In genomic region chr19:3322261-3322969, GRCm38 (mm10) we compare ENCODE assay signal across 8 mouse cellular contexts. TPM values are rescaled to one million over a fixed set of nuclear protein-coding genes. Genes with fewer than 3 reads are reported as not detected.
DNase-seq lines count a peak whose midpoint lies in the region; ATAC-seq lines count a peak whose summit lies in the region.

TSS of gene Cpt1a (plus strand) at chr19:3322334.

- H3K4me1 ChIP-seq in intestine, embryonic 15.5 days (replicated peaks) = peaks cover 48% of the 10 kb centered on the region
- H3K4me1 ChIP-seq in limb, embryonic 10.5 days = peaks cover 47% of the 10 kb centered on the region
- H3K4me1 ChIP-seq in midbrain, embryonic 11.5 days (ENCODE audit: control insufficient read depth, insufficient read depth, low read length) = peaks cover 19% of the 10 kb centered on the region

- peak within 1 kb of the TSS; percentile 63 for H3K4me3 ChIP-seq in intestine, embryonic 15.5 days (replicated peaks)
- H3K4me3 ChIP-seq in limb, embryonic 10.5 days = peak within 1 kb of the TSS; percentile 70
- H3K4me3 ChIP-seq in midbrain, embryonic 11.5 days (ENCODE audit: low read depth, low read length) = peak within 1 kb of the TSS; percentile 48

- peak within 1 kb of the TSS; percentile 94 for H3K27ac ChIP-seq in intestine, embryonic 15.5 days
- peak within 1 kb of the TSS; percentile 74 for H3K27ac ChIP-seq in limb, embryonic 10.5 days
- H3K27ac ChIP-seq in midbrain, embryonic 11.5 days (ENCODE audit: low read depth, low read length) = no peak within 1 kb of the TSS

- no peaks in the 10 kb centered on the region for H3K36me3 ChIP-seq in intestine, embryonic 15.5 days
- no peaks in the 10 kb centered on the region for H3K36me3 ChIP-seq in limb, embryonic 10.5 days
- no peaks in the 10 kb centered on the region for H3K36me3 ChIP-seq in midbrain, embryonic 11.5 days (ENCODE audit: control insufficient read depth, insufficient read depth, low read length)

- H3K4me2 ChIP-seq in intestine, embryonic 15.5 days (replicated peaks) = peak within 1 kb of the TSS; percentile 97
- peak within 1 kb of the TSS; percentile 96 for H3K4me2 ChIP-seq in midbrain, embryonic 11.5 days

- no peaks in the 10 kb centered on the region for H3K9me3 ChIP-seq in intestine, embryonic 15.5 days
- H3K9me3 ChIP-seq in limb, embryonic 10.5 days (replicated peaks) = no peaks in the 10 kb centered on the region
- H3K9me3 ChIP-seq in midbrain, embryonic 11.5 days (ENCODE audit: control insufficient read depth, low read length) = no peaks in the 10 kb centered on the region

- no peaks in the 10 kb centered on the region for H3K27me3 ChIP-seq in intestine, embryonic 15.5 days (replicated peaks)
- peaks cover 50% of the 10 kb centered on the region for H3K27me3 ChIP-seq in limb, embryonic 10.5 days (ENCODE audit: low read depth, poor library complexity, severe bottlenecking)
- H3K27me3 ChIP-seq in midbrain, embryonic 11.5 days (ENCODE audit: control insufficient read depth, insufficient read depth, low read length) = peaks cover 28% of the 10 kb centered on the region

- peak within 1 kb of the TSS; percentile 63; the same call in 1 of the 2 replicates for H3K9ac ChIP-seq in intestine, embryonic 15.5 days
- H3K9ac ChIP-seq in midbrain, embryonic 11.5 days (ENCODE audit: low read length) = peak within 1 kb of the TSS; percentile 59

- peak; percentile 45 to 50 for DNase-seq in right cerebral cortex, postnatal 10 days (ENCODE audit: low spot score in 2 of 2)
- no peak for DNase-seq in right cerebral cortex, postnatal 36 days (ENCODE audit: low spot score in 2 of 2)
- peak; percentile 8 to 28 for DNase-seq in cerebellum, postnatal 36 days
- DNase-seq in gastrocnemius, postnatal 4 days (ENCODE audit: low spot score in 2 of 2) = peak; percentile 38 to 65
- DNase-seq in limb, embryonic 10.5 days (ENCODE audit: low spot score) = peak; percentile 59
- peak; percentile 92 for DNase-seq in midbrain, embryonic 11.5 days (ENCODE audit: low spot score, missing footprints)
- peak; percentile 73 to 87 for DNase-seq in spleen, postnatal 4 days (ENCODE audit: low spot score in 2 of 2)

- 0 out of 2 replicates have a peak, but pooled peaks have one; percentile 7 for ATAC-seq in intestine, embryonic 15.5 days
- ATAC-seq in midbrain, embryonic 11.5 days (ENCODE audit: low FRiP score) = no peak

- 5% methylated on average over 26 of the region's 26 CpGs for WGBS in intestine, embryonic 15.5 days
- 3% methylated on average over 26 of the region's 26 CpGs for WGBS in limb, embryonic 10.5 days
- 4% methylated on average over 26 of the region's 26 CpGs for WGBS in midbrain, embryonic 11.5 days

RNA-seq across cellular contexts. Expression of gene Cpt1a, which starts in this region (rescaled TPM):
- 10 to 100 TPM; 52.0 to 67.5 TPM for total RNA-seq in gastrocnemius, postnatal 4 days (2021)
- polyA plus RNA-seq in intestine, embryonic 15.5 days (2015; fragmentation: Nextera tagmentation; extraction: Ambion mirVana) = 30.8 and 31.8 TPM in 2 replicates
- 2.7 and 8.2 TPM in 2 replicates for polyA plus RNA-seq in limb, embryonic 10.5 days (2016; fragmentation: Nextera tagmentation; extraction: Ambion mirVana)
- polyA plus RNA-seq in midbrain, embryonic 11.5 days (2014; fragmentation: Nextera tagmentation; extraction: Ambion mirVana) = 8.7 and 11.0 TPM in 2 replicates

Comparison
In these comparisons a context has a peak if more than half of its experiments do, and no peak if none do; other contexts are left out.
1. DNase-seq: peak in right cerebral cortex, postnatal 10 days (2 of 2), cerebellum, postnatal 36 days (2 of 2), gastrocnemius, postnatal 4 days (2 of 2), limb, embryonic 10.5 days (single experiment), midbrain, embryonic 11.5 days (single experiment) and spleen, postnatal 4 days (2 of 2); none in right cerebral cortex, postnatal 36 days (0 of 2).
2. Peak in every context shown above with its lines, with median percentiles within 50 percentile points of each other: H3K4me3 ChIP-seq.